Mouse (Mus musculus): ENCODE results near the gene Gtf2f2. TPM values are rescaled to one million over a fixed set of nuclear protein-coding genes. Genes with fewer than 3 reads are reported as not detected.

Gene Gtf2f2
- polyA plus RNA-seq, 1 experiment: 30.2 TPM

DNA sequence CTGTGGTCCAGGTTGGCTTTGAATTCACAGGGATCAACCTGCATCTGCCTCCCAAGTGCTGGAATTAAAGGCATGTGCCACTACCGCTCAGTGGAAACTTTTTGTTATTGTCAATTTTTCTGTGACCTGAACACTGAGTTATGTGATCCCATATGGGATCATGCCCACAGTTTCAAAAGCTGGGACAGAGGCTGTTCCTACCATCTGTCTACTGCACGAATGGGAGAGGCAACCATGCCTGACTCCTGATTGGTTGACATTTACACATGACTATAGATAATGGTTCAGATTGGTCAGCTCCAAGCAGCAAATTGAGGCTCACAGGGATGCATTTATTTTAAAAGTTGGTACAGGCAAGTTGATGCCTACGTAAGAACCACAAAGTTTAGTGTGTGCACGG, 14.0 kb upstream of the Gtf2f2 start:
- H3ac ChIP-seq (ENCODE audit: control insufficient read depth, insufficient read length, low read depth): no peak overlapping the region
- H3K27me3 ChIP-seq (ENCODE audit: control insufficient read depth, insufficient read depth, insufficient read length): no peaks in the 10 kb centered on the region
- TF ChIP-seq CTCF (IDR thresholded peaks at IDR 0.05; ENCODE audit: control insufficient read depth, insufficient read depth, insufficient read length) (no peak), USF1 (IDR thresholded peaks at IDR 0.05; ENCODE audit: low read depth) (no peak), MAX (IDR thresholded peaks at IDR 0.05) (no peak), CEBPB (IDR thresholded peaks at IDR 0.05; ENCODE audit: low read depth) (no peak)
- H3K36me3 ChIP-seq (ENCODE audit: control insufficient read depth, insufficient read depth): no peaks in the 10 kb centered on the region
- H3K79me2 ChIP-seq (ENCODE audit: control insufficient read depth, insufficient read depth): no peaks in the 10 kb centered on the region
- no peak overlapping the region for H3K4me3 ChIP-seq (ENCODE audit: insufficient read depth, poor library complexity, severe bottlenecking)
- H3K79me3 ChIP-seq (ENCODE audit: low read depth): no peaks in the 10 kb centered on the region

DNA sequence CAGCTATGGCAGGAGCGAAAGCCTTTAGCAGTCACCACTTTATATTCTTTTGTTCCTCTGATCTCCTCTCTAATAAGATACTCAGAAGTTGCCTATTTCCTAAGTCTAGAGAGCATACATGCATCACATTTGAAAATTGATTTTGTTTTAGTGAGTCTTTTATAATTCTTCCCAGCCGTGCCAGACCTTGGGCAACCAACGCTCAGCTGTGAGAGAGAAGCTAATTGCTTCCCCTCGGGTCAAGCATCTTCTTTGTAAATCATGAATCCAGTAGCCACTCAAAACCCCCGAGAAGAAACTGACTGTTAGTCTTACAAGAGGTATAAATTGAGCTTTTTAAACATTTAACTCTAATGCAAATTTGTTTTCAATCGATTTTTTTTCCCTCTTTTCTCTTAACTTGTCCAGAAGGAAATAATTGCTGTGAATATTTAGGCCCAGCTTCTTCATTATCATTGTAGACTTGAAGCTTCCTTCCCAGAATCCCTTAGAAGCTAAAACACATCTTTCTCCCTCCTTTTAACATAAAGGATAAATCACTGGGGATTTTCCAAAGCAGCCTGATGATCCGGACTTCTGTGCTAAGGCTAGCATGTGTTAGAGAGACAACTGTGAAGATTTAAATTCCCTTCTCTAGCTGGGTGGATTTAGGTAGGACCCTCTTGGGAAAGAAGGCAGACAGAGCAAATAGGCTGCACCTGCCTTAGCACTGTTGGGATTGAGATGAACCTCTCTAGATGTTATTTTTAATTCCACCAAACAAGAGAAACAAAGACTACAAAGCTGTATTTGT, 10.5 kb upstream of the Gtf2f2 start:
- no peaks in the 10 kb centered on the region for H3K79me2 ChIP-seq (ENCODE audit: control insufficient read depth, insufficient read depth)
- no peak overlapping the region for H3ac ChIP-seq (ENCODE audit: control insufficient read depth, insufficient read length, low read depth)
- no peaks in the 10 kb centered on the region for H3K36me3 ChIP-seq (ENCODE audit: control insufficient read depth, insufficient read depth)
- no peaks in the 10 kb centered on the region for H3K79me3 ChIP-seq (ENCODE audit: low read depth)
- H3K27me3 ChIP-seq (ENCODE audit: control insufficient read depth, insufficient read depth, insufficient read length): no peaks in the 10 kb centered on the region
- TF ChIP-seq MYOG (IDR thresholded peaks at IDR 0.05; ENCODE audit: control insufficient read depth, extremely low read depth, insufficient read length) (no peak), FOSL1 (IDR thresholded peaks at IDR 0.05; ENCODE audit: insufficient read depth, low read length, poor library complexity, severe bottlenecking) (no peak), MYOD1 (IDR thresholded peaks at IDR 0.05; ENCODE audit: control insufficient read depth, insufficient read length, low read depth) (no peak), MAX (IDR thresholded peaks at IDR 0.05) (no peak), USF1 (IDR thresholded peaks at IDR 0.05; ENCODE audit: low read depth) (no peak), CTCF (IDR thresholded peaks at IDR 0.05; ENCODE audit: control insufficient read depth, insufficient read depth, insufficient read length) (no peak), CEBPB (IDR thresholded peaks at IDR 0.05; ENCODE audit: low read depth) (no peak)
- H3K4me3 ChIP-seq (ENCODE audit: insufficient read depth, poor library complexity, severe bottlenecking): no peak overlapping the region

DNA sequence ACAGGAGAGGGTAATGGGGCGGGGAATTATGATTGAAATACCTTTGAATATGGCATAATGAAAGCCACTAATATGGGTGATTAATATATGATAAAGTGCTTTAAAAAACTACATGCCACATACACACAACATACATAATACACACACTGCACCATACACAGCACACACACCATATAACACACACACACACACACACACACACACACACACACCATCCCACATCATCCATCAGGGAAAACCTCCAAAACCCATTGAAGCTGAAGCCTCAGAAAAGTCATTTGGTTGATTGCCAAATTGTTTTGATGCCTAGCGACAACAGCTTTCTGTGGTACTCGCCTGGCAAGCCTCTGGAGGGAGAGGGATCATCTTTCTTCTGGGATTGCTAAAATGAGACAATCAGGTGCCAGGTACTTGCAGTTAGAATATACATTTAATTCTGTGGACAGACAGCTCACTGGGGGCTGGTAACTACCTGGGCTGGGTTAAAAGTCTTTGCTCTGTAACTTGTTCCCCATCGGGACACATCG, 9.7 kb upstream of the Gtf2f2 start:
- Histone ChIP-seq H3K36me3 (ENCODE audit: control insufficient read depth, insufficient read depth) (no peaks in the 10 kb centered on the region), H3K4me3 (ENCODE audit: insufficient read depth, poor library complexity, severe bottlenecking) (no peak overlapping the region), H3ac (ENCODE audit: control insufficient read depth, insufficient read length, low read depth) (no peak overlapping the region), H3K79me2 (ENCODE audit: control insufficient read depth, insufficient read depth) (no peaks in the 10 kb centered on the region), H3K79me3 (ENCODE audit: low read depth) (no peaks in the 10 kb centered on the region), H3K27me3 (ENCODE audit: control insufficient read depth, insufficient read depth, insufficient read length) (no peaks in the 10 kb centered on the region)
- TF ChIP-seq MYOG (IDR thresholded peaks at IDR 0.05; ENCODE audit: control insufficient read depth, extremely low read depth, insufficient read length) (no peak), CTCF (IDR thresholded peaks at IDR 0.05; ENCODE audit: control insufficient read depth, insufficient read depth, insufficient read length) (no peak), USF1 (IDR thresholded peaks at IDR 0.05; ENCODE audit: low read depth) (no peak), FOSL1 (IDR thresholded peaks at IDR 0.05; ENCODE audit: insufficient read depth, low read length, poor library complexity, severe bottlenecking) (no peak), CEBPB (IDR thresholded peaks at IDR 0.05; ENCODE audit: low read depth) (no peak), MAX (IDR thresholded peaks at IDR 0.05) (no peak), MYOD1 (IDR thresholded peaks at IDR 0.05; ENCODE audit: control insufficient read depth, insufficient read length, low read depth) (no peak)

DNA sequence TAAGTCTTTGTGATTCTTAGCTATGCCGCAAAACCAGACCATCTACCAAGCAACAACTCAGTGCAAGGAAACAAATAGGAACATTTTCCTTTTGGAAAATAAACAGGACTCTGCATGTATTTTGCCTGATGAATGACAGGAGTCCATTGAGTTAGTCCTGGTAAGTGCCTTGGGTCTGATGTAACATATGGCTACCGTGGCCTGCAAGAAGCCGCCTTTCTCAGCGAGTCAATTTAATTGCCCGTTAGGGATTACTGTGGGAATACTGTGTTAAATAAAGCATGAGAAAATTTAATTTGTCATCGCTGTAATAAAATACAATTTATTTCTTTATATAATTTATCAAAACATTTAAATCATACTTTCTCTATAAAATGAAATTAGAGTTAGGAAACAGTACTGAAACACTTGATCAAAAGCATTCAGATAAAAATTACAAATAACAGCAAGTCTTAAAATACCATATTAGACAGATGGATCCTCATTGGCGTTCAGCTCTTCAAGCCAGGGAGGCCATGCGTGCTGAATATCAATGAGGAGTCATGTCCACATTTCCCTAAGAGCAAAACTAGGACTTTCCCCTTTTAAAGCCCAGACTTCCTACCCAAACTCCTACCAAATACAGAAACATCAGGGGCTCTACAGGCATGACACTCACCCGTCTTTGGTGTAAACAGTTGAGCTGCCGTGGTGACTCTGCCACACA, 7.3 kb upstream of the Gtf2f2 start:
- H3K27me3 ChIP-seq (ENCODE audit: control insufficient read depth, insufficient read depth, insufficient read length): no peaks in the 10 kb centered on the region
- H3K36me3 ChIP-seq (ENCODE audit: control insufficient read depth, insufficient read depth): no peaks in the 10 kb centered on the region
- no peaks in the 10 kb centered on the region for H3K79me2 ChIP-seq (ENCODE audit: control insufficient read depth, insufficient read depth)
- no peaks in the 10 kb centered on the region for H3K79me3 ChIP-seq (ENCODE audit: low read depth)
- TF ChIP-seq CEBPB (IDR thresholded peaks at IDR 0.05; ENCODE audit: low read depth) (no peak), MAX (IDR thresholded peaks at IDR 0.05) (no peak), MYOG (IDR thresholded peaks at IDR 0.05; ENCODE audit: control insufficient read depth, extremely low read depth, insufficient read length) (no peak), FOSL1 (IDR thresholded peaks at IDR 0.05; ENCODE audit: insufficient read depth, low read length, poor library complexity, severe bottlenecking) (no peak), CTCF (IDR thresholded peaks at IDR 0.05; ENCODE audit: control insufficient read depth, insufficient read depth, insufficient read length) (no peak), USF1 (IDR thresholded peaks at IDR 0.05; ENCODE audit: low read depth) (no peak), MYOD1 (IDR thresholded peaks at IDR 0.05; ENCODE audit: control insufficient read depth, insufficient read length, low read depth) (no peak)
- H3ac ChIP-seq (ENCODE audit: control insufficient read depth, insufficient read length, low read depth): no peak overlapping the region
- H3K4me3 ChIP-seq (ENCODE audit: insufficient read depth, poor library complexity, severe bottlenecking): no peak overlapping the region

DNA sequence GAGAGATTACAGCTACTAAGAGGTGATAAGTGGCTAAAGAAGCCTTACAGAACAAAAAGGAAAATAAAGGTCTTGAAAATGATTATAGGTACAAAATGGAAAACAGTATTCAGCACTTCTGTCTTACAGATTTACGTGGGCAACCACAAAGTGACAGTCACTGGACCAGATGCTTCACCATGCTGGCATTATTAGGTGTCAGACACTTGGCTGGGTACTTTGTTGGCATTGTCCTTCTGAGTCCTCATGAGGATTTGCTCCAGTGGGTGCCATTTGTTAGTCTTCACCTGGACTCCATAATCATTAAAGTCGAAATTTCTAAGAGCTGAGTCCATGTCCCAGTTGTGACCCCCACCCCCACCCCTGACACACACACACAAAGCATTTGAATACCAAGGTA, 3.7 kb upstream of the Gtf2f2 start:
- TF ChIP-seq MYOG (IDR thresholded peaks at IDR 0.05; ENCODE audit: control insufficient read depth, extremely low read depth, insufficient read length) (no peak), CTCF (IDR thresholded peaks at IDR 0.05; ENCODE audit: control insufficient read depth, insufficient read depth, insufficient read length) (no peak), USF1 (IDR thresholded peaks at IDR 0.05; ENCODE audit: low read depth) (no peak), FOSL1 (IDR thresholded peaks at IDR 0.05; ENCODE audit: insufficient read depth, low read length, poor library complexity, severe bottlenecking) (no peak), MYOD1 (IDR thresholded peaks at IDR 0.05; ENCODE audit: control insufficient read depth, insufficient read length, low read depth) (no peak), MAX (IDR thresholded peaks at IDR 0.05) (no peak), CEBPB (IDR thresholded peaks at IDR 0.05; ENCODE audit: low read depth) (no peak)
- Histone ChIP-seq H3K27me3 (ENCODE audit: control insufficient read depth, insufficient read depth, insufficient read length) (no peaks in the 10 kb centered on the region), H3K79me3 (ENCODE audit: low read depth) (peaks cover 11% of the 10 kb centered on the region), H3ac (ENCODE audit: control insufficient read depth, insufficient read length, low read depth) (no peak overlapping the region), H3K79me2 (ENCODE audit: control insufficient read depth, insufficient read depth) (peaks cover 13% of the 10 kb centered on the region), H3K4me3 (ENCODE audit: insufficient read depth, poor library complexity, severe bottlenecking) (no peak overlapping the region), H3K36me3 (ENCODE audit: control insufficient read depth, insufficient read depth) (no peaks in the 10 kb centered on the region)
